22 mouse cellular contexts compared by ENCODE assay signal in the genomic region with DNA sequence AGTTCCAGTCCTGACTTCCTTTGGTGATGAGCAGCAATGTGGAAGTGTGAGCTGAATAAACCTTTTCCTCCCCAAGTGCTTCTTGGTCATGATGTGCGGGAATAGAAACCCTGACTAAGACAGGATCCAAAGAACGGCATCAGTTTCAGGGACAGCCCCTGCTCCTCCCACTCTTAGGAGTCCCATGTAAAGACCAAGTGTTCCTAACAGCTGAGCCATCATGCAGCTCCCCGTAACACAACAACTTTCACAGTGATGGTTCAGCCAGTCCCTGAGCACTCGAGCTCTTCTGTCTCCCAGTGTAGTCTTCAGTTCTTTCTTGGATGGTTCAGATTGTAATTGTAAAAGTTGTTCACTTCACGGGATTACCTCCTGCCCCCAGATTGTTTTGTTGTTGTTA.
DNase-seq lines count a peak whose midpoint lies in the region; ATAC-seq and TF ChIP-seq lines count a peak whose summit lies in the region.
"Had no signal": no experiment of that assay in that cellular context is flagged by ENCODE, and none has a peak within 500 bp of the region (broad histone marks: within the 10 kb centered on the region; RNA-seq: fewer than 3 reads in every experiment).

No protein-coding gene starts in this region.

- no peak overlapping the region for H3K4me2 ChIP-seq in lung, embryonic 14.5 days
- peak overlapping the region; percentile 2; the same call in 1 of the 2 replicates for H3K4me2 ChIP-seq in lung, embryonic 15.5 days
- H3K4me2 ChIP-seq in lung, embryonic 16.5 days (ENCODE audit: low read depth, low read length): no peak overlapping the region
- no peak overlapping the region for H3K4me2 ChIP-seq in lung, postnatal 0 days (replicated peaks; ENCODE audit: low read depth, low read length)

- 71% methylated on average over 5 of the region's 5 CpGs for WGBS in lung, embryonic 14.5 days
- WGBS in lung, embryonic 15.5 days: 70% methylated on average over 5 of the region's 5 CpGs
- 65% methylated on average over 5 of the region's 5 CpGs for WGBS in lung, embryonic 16.5 days
- WGBS in lung, postnatal 0 days: 63% methylated on average over 5 of the region's 5 CpGs

- H3K27ac ChIP-seq in lung, embryonic 14.5 days (ENCODE audit: low read depth): peak overlapping the region; percentile 24; the same call in 1 of the 2 replicates
- H3K27ac ChIP-seq in lung, embryonic 15.5 days: peak overlapping the region; percentile 44; the same call in 1 of the 2 replicates
- peak overlapping the region; percentile 63; the same call in 1 of the 2 replicates for H3K27ac ChIP-seq in lung, embryonic 16.5 days (ENCODE audit: low read length)
- no peak overlapping the region for H3K27ac ChIP-seq in lung, postnatal 0 days (ENCODE audit: low read length)

- no peak for TF ChIP-seq CTCF in lung, embryonic 14.5 days (IDR thresholded peaks at IDR 0.05; ENCODE audit: low read depth)
- TF ChIP-seq CTCF in lung, postnatal 0 days (IDR thresholded peaks at IDR 0.05): no peak

- no peak overlapping the region for H3K4me3 ChIP-seq in lung, embryonic 14.5 days (ENCODE audit: low read depth, low read length)
- H3K4me3 ChIP-seq in lung, embryonic 15.5 days: no peak overlapping the region
- H3K4me3 ChIP-seq in lung, embryonic 16.5 days (ENCODE audit: low read length): no peak overlapping the region
- H3K4me3 ChIP-seq in lung, postnatal 0 days (ENCODE audit: low read depth, low read length): no peak overlapping the region

- H3K4me1 ChIP-seq in lung, embryonic 14.5 days (ENCODE audit: insufficient read depth): no peaks in the 10 kb centered on the region
- H3K4me1 ChIP-seq in lung, embryonic 15.5 days: no peaks in the 10 kb centered on the region
- H3K4me1 ChIP-seq in lung, embryonic 16.5 days (replicated peaks; ENCODE audit: control insufficient read depth, insufficient read depth, low read length): 0 out of 2 replicates have a peak, but pooled peaks cover 3% of the 10 kb centered on the region
- H3K4me1 ChIP-seq in lung, postnatal 0 days (ENCODE audit: insufficient read depth, low read depth, low read length): no peaks in the 10 kb centered on the region

- ATAC-seq in lung, embryonic 14.5 days (ENCODE audit: insufficient read depth): peak; percentile 58; the same call in 1 of the 2 replicates
- peak; percentile 70; the same call in 1 of the 2 replicates for ATAC-seq in lung, embryonic 15.5 days (ENCODE audit: borderline replicate concordance, extremely low read depth, low FRiP score, low TSS enrichment)
- peak; percentile 68; the same call in 1 of the 2 replicates for ATAC-seq in lung, embryonic 16.5 days (ENCODE audit: low read depth)
- peak; percentile 50; the same call in 1 of the 2 replicates for ATAC-seq in lung, postnatal 0 days
- ATAC-seq: activated CD4-positive, CD25-positive, alpha-beta regulatory T cell, adult 4 months; CD4-positive, CD25-positive, alpha-beta regulatory T cell, adult 4 months; Patski had no signal

- peaks cover 17% of the 10 kb centered on the region for H3K36me3 ChIP-seq in lung, embryonic 14.5 days (ENCODE audit: insufficient read depth)
- H3K36me3 ChIP-seq in lung, embryonic 15.5 days: peaks cover 17% of the 10 kb centered on the region
- H3K36me3 ChIP-seq in lung, embryonic 16.5 days (ENCODE audit: control insufficient read depth, insufficient read depth, low read length): peaks cover 16% of the 10 kb centered on the region
- H3K36me3 ChIP-seq in lung, postnatal 0 days (ENCODE audit: insufficient read depth, low read length): 0 out of 2 replicates have a peak, but pooled peaks cover 7% of the 10 kb centered on the region

- H3K9ac ChIP-seq in lung, embryonic 14.5 days: no peak overlapping the region
- no peak overlapping the region for H3K9ac ChIP-seq in lung, embryonic 15.5 days
- H3K9ac ChIP-seq in lung, embryonic 16.5 days (ENCODE audit: low read length): no peak overlapping the region
- no peak overlapping the region for H3K9ac ChIP-seq in lung, postnatal 0 days (replicated peaks; ENCODE audit: low read depth)

- H3K9me3 ChIP-seq in lung, embryonic 14.5 days (ENCODE audit: low read depth, low read length): no peaks in the 10 kb centered on the region
- H3K9me3 ChIP-seq in lung, embryonic 15.5 days: no peaks in the 10 kb centered on the region
- H3K9me3 ChIP-seq in lung, embryonic 16.5 days (ENCODE audit: control insufficient read depth, low read length): no peaks in the 10 kb centered on the region
- H3K9me3 ChIP-seq in lung, postnatal 0 days (ENCODE audit: low read length): no peaks in the 10 kb centered on the region
- H3K9me3 ChIP-seq: G1E had no signal

- no peaks in the 10 kb centered on the region for H3K27me3 ChIP-seq in lung, embryonic 14.5 days (ENCODE audit: insufficient read depth, low read length)
- H3K27me3 ChIP-seq in lung, embryonic 15.5 days: no peaks in the 10 kb centered on the region
- no peaks in the 10 kb centered on the region for H3K27me3 ChIP-seq in lung, embryonic 16.5 days (ENCODE audit: control insufficient read depth, insufficient read depth, low read depth, low read length)
- H3K27me3 ChIP-seq in lung, postnatal 0 days (replicated peaks; ENCODE audit: insufficient read depth, low read length): no peaks in the 10 kb centered on the region
- H3K27me3 ChIP-seq: CH12.LX, Patski had no signal

- DNase-seq in lung, embryonic 14.5 days: peak; percentile 35
- DNase-seq in lung, adult 18-20 months: no peak
- DNase-seq in lung, postnatal 14 days: no peak
- DNase-seq in lung, postnatal 10 days: no peak
- no peak for DNase-seq in lung, postnatal 0 days (ENCODE audit: low spot score)
- no peak for DNase-seq in lung, postnatal 4 days
- DNase-seq: adrenal gland, adult 2 months; adrenal gland, adult 8-10 months; adrenal gland, postnatal 10 days; adrenal gland, postnatal 14 days; adrenal gland, postnatal 25 days; adrenal gland, postnatal 36 days; B cell, adult 2 months; cerebellum, adult 11 months; cerebellum, adult 11-12 months had no signal

- TF ChIP-seq EP300 in lung, postnatal 0 days (IDR thresholded peaks at IDR 0.05): no peak
